Mouse (Mus musculus): Measurements from ENCODE around the gene Zbtb11.

Zbtb11 gene

DNA sequence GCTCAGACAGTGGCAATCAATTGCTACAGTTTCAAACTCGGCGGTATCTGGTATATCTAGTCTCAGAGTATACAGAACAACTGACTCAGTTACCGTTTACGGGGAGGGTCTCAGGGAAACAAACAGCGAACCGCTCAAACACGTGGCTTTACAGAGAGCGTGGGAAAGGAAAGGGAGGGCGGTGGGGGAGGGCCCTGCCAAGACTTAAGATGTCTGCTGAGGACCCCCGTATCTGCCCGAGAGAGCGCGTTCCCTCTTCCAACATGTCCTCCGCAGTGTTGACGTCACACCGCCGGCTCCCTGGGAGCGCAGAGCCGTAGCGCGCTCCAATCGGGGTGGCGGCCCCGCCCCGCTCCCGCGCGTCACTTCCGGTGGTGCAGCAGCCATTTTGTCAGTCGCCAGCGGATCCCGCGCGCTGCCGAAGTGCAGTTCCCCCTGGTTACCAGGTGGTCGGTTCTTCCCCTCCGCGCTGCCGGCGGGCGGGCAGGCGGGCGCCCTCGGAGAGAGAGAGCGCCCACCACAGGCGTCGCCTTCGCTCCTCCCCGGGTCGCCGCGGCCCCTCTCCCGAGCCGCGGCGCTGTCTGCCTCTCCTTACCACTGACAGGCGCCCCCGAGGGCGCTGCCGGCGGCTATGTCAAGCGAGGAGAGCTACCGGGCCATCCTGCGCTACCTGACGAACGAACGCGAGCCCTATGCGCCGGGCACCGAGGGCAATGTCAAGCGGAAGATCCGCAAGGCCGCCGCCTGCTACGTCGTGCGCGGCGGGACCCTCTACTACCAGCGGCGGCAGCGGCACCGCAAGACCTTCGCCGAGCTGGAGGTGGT lies at the start of gene Zbtb11:
TSS of gene Zbtb11 (plus strand) at position 453 of the 825 bp plus-strand sequence.
- under 1% methylated on average over 81 of the region's 86 CpGs for WGBS

DNA sequence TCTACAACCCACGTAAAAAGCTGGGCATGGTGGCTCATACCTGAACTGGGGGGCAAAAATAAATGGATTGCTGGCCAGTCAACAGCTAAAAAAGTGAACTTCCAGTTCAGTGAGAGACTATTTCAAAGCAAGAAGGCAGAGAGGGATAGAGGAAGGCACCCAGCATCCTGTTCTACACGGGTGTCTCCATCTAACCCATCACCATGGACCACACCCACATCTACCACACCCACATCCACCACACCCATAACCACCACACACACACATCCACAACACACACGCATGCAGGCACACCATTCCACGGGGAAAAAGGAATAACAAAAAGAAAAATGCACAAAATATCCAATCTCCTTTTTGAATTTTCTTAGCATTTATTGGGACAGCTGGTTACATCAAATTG lies 49.7 kb upstream of the Zbtb11 start:
- 91% methylated on average over 4 of the region's 4 CpGs for WGBS

DNA sequence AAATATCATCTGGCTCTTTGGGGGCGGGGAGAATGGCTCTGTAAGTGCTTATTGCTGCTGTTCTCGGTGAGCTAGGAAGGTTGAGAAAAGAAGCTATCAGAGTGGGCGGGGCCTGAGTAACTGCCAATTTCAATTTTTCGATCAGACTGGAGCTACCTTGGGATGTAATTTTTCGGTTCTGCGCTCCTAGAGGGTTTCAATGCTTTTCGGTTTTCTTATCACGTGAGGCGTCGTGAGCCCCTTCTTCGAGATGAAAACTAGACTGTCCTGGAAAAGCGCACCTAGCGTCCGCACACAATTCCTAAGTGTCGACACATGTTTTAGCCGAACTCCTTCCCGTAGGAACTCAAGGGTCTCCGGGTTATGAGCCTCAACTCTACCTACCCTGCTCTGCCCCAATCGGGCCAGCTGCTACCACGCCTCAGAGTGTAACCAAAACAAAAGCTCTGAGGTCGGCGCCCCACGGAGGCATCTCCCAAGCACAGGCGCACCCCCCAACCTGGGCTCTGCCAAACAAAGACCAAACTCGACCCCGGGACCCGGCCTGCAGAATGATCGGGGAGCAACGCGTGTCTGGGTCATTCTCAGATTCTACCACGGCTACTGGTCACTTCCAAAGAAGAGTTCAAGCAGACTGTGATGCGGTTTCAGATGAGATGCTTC lies 39.9 kb upstream of the Zbtb11 start:
- under 1% methylated on average over 32 of the region's 32 CpGs for WGBS

DNA sequence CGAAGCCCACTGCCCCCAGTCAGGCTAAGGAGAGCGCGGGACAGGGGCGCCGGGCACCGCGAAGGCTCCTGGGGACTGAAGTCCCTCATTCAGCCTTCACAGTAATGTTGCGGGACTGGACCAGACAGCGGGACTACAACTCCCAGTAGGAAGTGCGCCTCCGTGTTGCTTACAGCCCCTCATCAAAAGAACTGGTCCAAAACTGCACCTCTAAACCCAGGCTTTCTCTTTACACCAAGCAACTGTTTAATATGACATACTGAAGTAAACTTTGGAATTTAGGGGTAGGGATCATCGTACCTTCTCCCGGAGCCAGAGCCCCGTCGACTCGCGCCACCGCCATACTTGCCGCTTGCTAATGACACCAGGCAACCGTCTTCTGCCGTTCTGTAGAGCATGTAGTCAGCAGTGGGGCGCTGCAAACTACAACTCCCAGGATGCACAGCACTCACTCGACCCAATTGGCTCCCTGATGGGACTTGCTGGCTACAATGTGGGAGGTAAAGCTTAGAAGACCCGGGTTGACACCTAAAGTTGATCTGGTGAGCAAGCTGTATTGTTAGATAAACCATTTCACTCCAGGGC lies 39.1 kb upstream of the Zbtb11 start, which contains the start of gene Cep97:
TSS of gene Cep97 (minus strand) at position 403 of the 585 bp plus-strand sequence.
- under 1% methylated on average over 24 of the region's 24 CpGs for WGBS

DNA sequence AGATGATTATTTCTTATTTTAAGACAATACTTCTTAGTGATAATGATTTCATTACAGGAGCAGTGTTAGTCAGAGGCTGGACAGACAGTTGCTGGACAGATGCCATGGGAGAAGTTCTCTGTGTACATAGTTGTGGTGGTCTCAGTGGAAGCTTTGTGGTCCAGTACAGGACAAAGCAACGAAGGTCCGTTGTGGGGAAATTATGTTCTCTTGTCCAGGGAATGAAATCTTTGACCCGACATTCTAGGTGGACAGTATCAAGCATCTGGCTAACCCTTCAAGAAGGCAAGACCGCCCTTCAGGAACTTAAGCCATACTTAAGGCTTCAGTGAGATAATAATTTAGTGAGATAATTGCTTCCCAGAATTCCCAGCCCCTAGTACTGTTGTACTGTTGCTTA lies 34.9 kb upstream of the Zbtb11 start:
- WGBS, result 89% methylated on average over 4 of the region's 4 CpGs

DNA sequence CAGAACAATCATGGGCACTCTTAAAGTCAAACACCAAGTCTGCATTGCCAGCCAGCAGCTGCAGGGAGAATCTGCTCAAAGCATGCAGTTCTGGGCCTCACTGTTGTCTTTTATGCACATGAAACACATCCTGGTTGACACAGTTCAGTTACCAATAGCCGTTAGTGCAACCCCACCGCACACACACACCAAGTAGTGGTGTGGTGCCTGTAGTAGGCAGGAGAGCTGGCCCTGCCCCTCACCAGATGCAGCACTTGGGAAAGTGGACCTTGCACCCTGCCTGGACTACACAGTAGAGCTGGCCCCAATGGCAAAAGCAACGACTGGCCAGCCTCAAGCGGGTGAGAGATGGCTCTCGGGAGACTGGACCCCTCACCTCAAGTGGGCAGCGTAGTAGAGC lies 34.0 kb upstream of the Zbtb11 start:
- WGBS, result 90% methylated on average over 6 of the region's 6 CpGs

DNA sequence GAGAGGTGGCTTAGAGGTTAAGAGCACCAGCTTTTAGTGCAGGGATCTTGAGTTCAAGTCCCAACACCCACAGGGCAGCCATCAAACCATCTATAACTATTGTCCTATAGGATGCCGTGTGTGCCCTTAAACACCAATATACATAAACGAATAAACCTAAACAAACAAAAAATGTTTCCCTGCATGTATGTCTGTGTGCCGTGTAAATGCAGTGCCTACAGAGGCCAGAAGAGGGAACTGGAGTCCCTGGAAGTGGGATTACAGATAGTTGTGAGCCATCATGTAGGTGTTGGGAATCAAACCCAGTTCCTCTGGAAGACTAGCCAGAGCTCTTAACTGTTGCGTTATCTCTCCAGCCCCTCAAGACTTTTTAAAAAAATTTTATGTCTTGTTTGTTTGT lies 32.9 kb upstream of the Zbtb11 start:
- WGBS, result 93% methylated on average over 4 of the region's 4 CpGs

DNA sequence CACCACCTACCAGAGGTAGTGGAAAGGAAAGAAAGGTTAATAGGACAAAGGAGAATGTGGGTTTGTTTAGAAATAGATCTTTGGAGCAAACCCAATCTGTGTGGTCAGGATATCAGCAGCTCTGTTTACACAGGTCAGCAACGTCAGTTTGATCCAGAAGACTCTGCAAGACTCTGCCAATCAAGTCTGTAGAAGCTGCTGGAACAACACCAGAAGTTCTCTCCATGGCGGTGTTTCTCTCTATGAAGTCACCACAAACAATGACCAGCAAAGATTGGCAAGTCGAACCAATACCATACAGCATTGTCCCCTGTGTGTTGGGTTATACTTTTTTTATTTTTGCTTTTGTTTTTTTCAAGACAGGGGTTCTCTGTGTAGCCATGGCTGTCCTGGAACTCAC lies 26.4 kb upstream of the Zbtb11 start:
- WGBS, result 72% methylated on average over 3 of the region's 3 CpGs

DNA sequence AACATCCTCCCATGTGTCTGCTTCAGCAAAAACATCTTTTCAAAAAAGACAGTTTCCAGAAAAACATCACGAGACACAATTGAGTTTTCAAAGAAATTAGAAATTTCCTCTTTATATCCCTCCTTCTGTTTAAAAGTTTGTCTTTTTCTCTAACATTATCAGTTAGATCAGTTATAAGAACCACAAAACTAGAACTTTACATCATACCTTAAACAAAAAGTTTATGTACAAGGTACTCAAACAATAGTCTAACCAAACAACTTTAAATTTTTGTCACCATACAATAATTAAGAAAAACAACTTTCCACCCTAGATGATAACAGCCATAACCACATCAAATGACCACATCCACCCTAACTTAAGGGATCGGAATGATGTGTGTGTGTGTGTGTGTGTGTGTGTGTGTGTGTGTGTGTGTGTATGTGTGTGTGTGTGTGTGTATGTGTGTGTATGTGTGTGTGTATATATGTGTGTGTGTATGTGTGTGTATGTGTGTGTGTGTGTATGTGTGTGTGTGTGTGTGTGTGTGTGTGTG lies 25.7 kb upstream of the Zbtb11 start:
- WGBS, result 85% methylated on average over 2 of the region's 2 CpGs

DNA sequence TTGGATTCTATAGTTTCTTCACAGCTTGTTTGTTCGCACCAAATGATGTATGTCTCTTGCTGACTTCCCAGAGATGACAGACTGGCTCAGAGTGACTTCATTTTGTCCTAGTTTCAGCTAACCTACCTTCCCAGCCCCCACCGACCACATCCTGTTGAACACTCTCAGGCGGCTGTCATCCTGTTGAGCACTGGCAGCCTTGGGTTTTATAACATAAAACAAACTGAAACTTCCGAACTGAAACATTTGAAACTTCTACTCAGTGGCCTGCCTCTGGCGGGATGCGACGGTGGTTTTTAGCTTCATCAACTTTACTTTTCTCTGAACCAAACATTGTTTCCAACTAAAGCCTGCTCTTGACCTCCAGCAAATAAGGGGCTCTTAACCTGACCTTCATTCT lies 24.7 kb upstream of the Zbtb11 start:
- WGBS, result 62% methylated on average over 7 of the region's 7 CpGs

DNA sequence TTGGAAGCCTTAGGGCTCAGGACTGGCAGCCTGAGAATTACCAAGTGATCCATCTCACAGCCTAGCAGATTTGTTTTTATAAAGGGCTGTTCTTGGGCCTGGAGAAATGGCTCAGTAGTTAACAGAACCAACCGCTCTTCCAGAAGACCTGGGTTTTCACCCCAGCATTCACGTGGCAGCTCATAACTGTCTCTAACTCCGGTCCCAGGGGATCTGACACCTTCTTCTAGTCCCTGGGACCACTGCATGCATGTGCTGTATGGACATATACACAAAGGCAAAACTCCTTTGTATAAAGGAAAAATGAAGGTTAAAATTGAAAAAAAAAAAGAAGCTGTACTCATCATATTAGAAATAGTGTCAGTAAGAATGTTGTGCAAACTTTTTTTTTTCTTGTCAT lies 23.2 kb upstream of the Zbtb11 start:
- 68% methylated on average over 3 of the region's 3 CpGs for WGBS

DNA sequence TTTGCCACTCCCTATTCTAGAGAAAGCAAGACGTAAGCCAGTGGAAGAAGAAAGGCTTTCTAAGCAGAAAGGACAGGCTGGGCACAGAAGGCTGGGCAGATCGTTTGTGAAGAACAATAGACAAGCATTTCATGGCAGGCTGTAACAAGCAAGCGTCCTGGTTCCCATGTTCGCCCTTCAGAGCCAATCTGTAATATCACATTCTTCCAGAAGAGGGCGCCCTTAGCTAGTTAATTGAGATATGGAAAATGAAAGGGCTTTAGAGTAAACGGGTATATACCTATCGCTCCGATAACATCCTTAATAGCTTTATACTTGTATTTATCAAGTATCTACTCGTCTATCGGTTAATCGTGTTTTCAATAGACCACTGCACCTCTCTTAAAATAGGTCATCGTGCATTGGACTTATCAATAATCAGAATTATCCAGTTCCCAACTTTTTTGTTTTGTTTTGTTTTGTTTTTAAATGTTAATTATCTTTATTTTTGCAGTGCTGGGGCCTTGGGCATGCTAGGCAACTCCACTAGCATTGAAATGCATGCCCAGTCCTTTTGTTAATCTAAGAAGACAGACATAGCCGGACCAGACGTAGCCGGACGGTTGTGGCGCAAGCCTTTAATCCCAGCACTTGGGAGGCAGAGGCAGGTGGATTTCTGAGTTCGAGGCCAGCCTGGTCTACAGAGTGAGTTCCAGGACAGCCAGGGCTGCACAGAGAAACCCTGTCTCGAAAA lies 22.6 kb upstream of the Zbtb11 start:
- WGBS, result 32% methylated on average over 19 of the region's 19 CpGs

DNA sequence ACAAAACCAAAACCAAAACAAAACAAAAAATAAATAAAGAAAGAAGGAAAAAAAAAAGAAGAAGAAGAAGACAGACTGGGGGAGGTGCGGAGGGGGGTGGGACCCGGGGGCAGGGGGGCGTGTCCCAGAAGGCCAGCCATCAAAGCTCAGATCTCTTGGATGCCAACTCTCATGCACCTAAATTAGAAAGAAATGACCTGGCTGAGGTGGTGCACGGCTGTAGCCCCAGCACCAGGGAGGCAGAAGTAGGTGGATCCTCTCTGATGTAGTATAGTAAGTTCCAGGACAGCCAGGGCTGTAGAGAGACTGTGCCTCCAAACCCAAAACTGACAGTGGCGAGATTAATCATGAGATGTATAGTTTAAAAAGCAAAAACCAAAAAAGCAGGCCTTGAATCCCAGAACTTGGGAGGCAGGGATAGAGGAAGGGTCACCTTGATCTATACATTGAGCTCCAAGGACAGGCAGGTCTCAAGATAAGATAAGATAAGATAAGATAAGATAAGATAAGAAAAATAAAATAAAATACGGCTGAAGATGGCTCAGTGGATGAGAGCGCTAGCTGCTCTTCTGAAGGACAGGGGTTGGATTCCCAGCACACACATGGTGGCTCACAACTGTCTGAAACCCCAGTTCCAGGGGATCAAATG lies 21.9 kb upstream of the Zbtb11 start:
- 80% methylated on average over 7 of the region's 7 CpGs for WGBS

DNA sequence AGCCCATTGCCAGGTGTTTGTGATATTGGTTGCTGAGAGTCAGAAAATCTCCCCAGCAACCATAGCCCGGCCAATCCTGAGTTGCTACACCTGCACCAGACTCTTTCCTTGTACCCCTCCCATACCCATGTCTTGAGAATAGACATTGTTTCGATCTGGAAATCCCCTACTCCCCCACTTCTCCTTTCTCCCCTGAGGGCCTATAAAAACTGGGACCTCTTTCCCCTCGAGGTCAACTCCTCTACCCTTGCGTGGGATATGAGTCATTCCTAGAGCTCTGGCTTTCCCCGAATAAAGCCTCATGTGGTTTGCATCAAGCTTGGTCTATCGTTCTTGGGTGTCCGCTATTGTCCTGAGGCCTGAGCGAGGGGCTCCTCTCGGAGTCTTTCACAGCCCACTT lies 19.5 kb upstream of the Zbtb11 start:
- WGBS, result 93% methylated on average over 9 of the region's 9 CpGs

DNA sequence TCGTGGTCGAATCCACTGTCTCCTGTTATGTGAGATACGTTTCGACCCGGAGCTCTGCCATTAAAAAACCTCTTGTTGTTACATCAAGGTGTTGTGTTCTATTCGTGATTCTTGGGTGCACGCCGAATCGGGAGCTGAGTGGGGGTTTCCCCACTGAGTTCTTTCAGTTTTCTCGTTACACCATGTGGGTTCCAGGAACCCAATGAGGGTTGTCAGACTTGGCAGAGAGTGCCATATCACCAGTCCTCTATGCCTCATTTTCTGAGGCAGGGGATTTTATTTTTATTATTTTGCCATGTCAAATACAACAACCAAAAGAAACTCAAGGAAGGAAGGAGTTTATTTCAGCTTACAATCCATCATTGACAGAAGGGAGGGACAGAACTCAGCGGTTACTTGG lies 10.6 kb upstream of the Zbtb11 start:
- 92% methylated on average over 6 of the region's 11 CpGs for WGBS

DNA sequence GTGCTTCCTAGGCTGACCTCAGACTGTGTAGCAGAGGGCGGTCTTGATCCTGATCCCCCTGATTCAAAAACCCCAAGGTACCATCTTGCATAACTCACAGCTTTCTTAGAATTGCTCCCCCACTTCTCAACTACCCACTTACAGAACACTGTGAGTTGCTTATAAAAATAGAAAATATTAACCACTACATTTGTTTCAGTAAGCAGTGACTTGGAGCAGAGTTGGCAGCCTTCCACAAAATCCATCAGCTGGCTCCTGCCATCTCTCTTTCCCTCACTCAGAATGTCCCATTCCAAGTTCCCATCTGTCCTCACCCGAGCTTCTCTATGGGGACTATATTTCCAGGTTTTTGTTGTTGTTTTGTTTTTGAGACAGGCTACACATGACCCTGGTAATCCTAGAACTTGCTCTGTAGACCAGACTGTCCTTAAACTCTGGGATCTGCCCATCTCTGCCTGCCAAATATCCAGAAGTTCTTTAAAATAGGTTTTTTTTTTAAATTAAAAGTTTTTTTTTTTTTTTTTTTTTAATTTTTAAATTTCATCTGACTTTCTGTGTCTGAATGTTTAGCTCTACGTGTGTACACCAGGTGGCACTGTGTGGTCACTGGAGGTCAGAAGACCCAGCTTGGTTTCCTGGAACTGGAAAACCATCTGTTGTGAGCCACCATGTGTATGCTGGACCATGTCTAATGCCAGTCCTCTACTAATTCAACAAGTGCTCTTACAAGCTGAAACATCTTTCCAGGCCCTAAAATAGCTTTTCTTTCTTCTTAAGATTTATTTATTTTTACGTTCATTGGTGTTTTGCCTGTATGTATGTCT lies 9.3 kb upstream of the Zbtb11 start:
- WGBS, result 45% methylated on average over 4 of the region's 4 CpGs

DNA sequence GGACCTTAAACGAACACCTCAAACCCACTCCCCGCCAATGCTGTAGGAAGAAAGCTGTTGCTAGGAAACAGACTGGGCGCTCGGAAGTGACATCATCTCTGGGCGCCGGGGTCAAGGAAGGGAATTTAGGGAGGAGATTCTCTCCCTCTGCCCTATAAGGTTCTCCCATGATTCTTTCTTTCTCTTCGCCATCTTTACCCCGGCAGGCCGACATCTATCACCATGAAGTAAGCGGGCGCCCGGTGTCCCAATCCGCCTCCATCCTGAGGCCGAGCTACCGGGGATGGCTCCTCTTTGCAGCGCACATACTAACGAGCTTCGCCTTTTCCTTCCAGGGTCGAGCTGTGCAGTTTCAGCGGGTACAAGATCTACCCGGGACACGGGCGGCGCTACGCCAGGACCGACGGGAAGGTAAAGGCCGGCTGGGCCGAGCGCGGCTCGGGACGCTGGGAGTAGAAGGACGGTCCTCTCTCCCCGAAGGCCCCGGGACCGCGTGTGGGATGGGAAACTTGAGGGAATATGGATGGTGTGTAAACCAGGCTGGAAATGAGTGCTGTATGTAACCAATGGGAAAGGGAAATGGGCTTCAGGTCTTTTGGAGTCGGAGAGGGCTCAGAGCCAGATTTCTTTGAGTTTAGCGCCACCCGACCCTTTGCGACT lies 7.3 kb upstream of the Zbtb11 start, which contains the start of gene Rpl24:
TSS of gene Rpl24 (plus strand) at position 64 of the 660 bp plus-strand sequence.
- under 1% methylated on average over 42 of the region's 42 CpGs for WGBS

DNA sequence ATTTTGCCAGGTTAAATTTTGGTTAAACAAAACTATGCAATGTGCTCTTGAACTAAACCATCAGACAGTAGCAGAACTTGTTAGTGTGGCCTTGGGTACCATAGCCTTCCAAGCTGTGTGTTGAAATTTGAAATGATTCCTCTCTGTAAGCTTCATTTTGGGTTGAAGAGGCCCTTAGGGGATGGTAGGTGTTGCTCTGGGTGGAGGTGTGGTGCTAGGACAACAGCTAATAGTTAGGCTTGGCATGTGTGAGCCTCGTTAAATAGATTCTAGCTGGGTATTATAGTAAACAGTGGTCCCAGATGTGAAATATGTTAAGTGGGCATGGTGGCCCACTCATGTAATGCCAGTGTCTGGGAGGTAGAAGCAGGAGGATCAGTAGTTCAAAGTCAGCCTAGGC lies 6.5 kb upstream of the Zbtb11 start:
- WGBS, result 14% methylated on average over 1 of the region's 1 CpGs

DNA sequence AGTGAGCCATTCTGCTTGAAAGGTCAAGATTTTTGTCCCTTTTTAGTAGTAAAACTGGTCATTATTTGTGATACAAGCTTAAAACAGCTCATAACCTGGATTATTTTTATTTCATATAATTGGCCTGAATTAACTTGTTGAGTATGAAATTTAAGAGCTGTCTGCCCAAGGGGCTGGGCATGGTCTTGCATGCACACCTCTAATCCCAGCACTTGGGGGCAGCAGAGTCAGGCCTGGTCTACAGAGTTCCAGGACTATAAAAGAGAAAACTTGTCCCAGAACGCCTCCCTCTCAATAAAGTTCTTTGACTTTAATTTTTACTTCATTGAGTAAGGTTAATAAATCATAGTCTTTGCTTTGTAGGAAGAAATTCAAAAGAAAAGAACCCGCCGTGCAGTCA lies 4.5 kb upstream of the Zbtb11 start:
- WGBS, result 63% methylated on average over 3 of the region's 3 CpGs

DNA sequence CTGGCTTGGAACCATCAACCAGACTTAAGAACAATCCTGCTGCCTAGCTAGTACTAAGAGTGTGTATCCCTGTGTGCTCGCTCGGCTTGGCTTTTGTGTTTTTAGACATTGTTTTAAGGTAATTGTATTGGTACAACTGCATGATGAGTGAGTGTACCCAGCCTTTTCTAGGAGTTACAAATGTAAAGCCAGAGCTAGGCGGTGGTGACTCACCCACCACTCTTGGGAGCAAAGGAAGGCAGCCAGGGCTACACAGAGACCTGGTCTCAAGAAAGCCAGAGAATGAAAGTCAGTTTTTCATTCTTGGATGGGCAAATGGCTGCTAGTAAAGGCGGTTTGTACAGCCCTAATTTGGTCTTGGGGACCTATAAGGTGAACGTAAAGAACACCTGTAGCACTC lies 3.3 kb upstream of the Zbtb11 start:
- WGBS, result 77% methylated on average over 5 of the region's 5 CpGs

All from cerebral cortex, adult 2 months (tissue).